Mouse (Mus musculus): ENCODE results near the gene Gramd2. TPM values are rescaled to one million over a fixed set of nuclear protein-coding genes. Genes with fewer than 3 reads are reported as not detected.

The Gramd2 gene
- polyA plus RNA-seq, 1 experiment from 2014 or later, result 0.21 TPM

Other genes with a start within 250 kb of the Gramd2 start
- 3.4 and 4.1 TPM in 2 replicates for gene Arih1, start 193.5 kb upstream of the Gramd2 start, polyA plus RNA-seq (2015; fragmentation: Nextera tagmentation; extraction: Ambion mirVana)
- 27.9 and 31.0 TPM in 2 replicates for gene Hexa, start 140.6 kb upstream of the Gramd2 start, polyA plus RNA-seq (2015; fragmentation: Nextera tagmentation; extraction: Ambion mirVana)
- 0.19 TPM in 2 replicates for gene Tmem202, start 140.3 kb upstream of the Gramd2 start, polyA plus RNA-seq (2015; fragmentation: Nextera tagmentation; extraction: Ambion mirVana)
- not detected in 2 replicates for gene Celf6, start 102.2 kb upstream of the Gramd2 start, polyA plus RNA-seq (2015; fragmentation: Nextera tagmentation; extraction: Ambion mirVana)
- gene Parp6, start 62.9 kb upstream of the Gramd2 start, polyA plus RNA-seq (2015; fragmentation: Nextera tagmentation; extraction: Ambion mirVana), result 3.0 and 3.5 TPM in 2 replicates
- gene Pkm, start 23.8 kb upstream of the Gramd2 start, polyA plus RNA-seq (2015; fragmentation: Nextera tagmentation; extraction: Ambion mirVana), result 108 and 117 TPM in 2 replicates
- 1.6 and 2.1 TPM in 2 replicates for gene Senp8, start 70.6 kb downstream of the Gramd2 start, polyA plus RNA-seq (2015; fragmentation: Nextera tagmentation; extraction: Ambion mirVana)
- 2.7 and 2.9 TPM in 2 replicates for gene Myo9a, start 70.8 kb downstream of the Gramd2 start, polyA plus RNA-seq (2015; fragmentation: Nextera tagmentation; extraction: Ambion mirVana)

All from liver, postnatal 0 days (tissue).